Mouse (Mus musculus) adrenal gland, postnatal 4 days (tissue): ENCODE data around the gene Vmn2r65. TPM values are rescaled to one million over a fixed set of nuclear protein-coding genes. Genes with fewer than 3 reads are reported as not detected.

ENCODE experiments used
- DNase-seq, 2 experiments: peaks; one replicate each; pipeline ENCODE4 v3.0.0; 2021 to 2022; ENCODE audit warnings: low spot score in 2 of 2, mixed read lengths in 2 of 2
- long read RNA-seq, 2 experiments: library from polyadenylated mRNA; stranded (forward); transcript quantifications; one replicate each; pipeline ENCODE4 v2.0.0; 2021
- total RNA-seq, 2 experiments: library from RNA; stranded (reverse); gene quantifications; 2 replicates each; pipeline ENCODE4 v1.2.3; 2021

The Vmn2r65 gene
- total RNA-seq = not detected
- long read RNA-seq, experiment 1 = 0 reads
- long read RNA-seq, experiment 2 = 0 reads

- no peak for DNase-seq
Measured at GRCm38 (mm10) chr7:84964015-84964414, at the start of gene Vmn2r65. TSS of gene Vmn2r65 (minus strand) at chr7:84964115.

- no peak for DNase-seq
Measured at GRCm38 (mm10) chr7:85012168-85012567, 48.3 kb upstream of the Vmn2r65 start, which contains the start of gene Vmn2r66. TSS of gene Vmn2r66 (minus strand) at chr7:85012268.

GRCm38 (mm10) chr7:84996694-84997093 is 32.8 kb upstream of the Vmn2r65 start:
- DNase-seq = no peak

Other genes starting within 250 kb of the Vmn2r65 start
- not detected for gene Olfr291, start 110.6 kb downstream of the Vmn2r65 start, total RNA-seq
- not detected for gene Vmn2r66, start 48.2 kb upstream of the Vmn2r65 start, total RNA-seq
- not detected for gene Vmn2r67, start 191.9 kb upstream of the Vmn2r65 start, total RNA-seq